Mouse (Mus musculus): Measurements from ENCODE around the gene Enam.
"Not testable (repeated sequence)": the region's sequence is repeated elsewhere in the genome, so short reads cannot be mapped to it uniquely, and the experiment has no call there.

The Enam gene

DNA sequence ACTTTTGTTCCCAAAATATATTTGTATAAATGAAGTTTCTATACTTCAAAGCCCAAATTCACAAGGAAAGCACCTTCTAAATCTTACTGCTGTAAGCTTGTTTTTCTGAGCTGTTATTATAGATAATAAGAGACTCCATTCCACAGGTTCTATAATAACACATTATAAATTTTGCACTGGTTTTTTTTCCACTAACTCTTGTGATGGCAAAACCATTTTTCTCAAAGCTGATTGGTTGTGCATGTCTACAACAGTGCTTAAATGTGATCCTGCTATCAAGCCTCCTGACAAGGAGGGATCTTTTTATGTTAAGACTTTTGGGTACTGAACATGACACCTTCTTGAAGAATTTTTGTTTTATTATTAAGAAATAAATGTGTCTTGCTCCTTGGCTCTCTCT is at the start of gene Enam:
Gene Enam (plus strand): TSS at position 301 of the 400 bp plus-strand sequence.
- DNase-seq (ENCODE audit: low spot score in 2 of 2) = no peak

DNA sequence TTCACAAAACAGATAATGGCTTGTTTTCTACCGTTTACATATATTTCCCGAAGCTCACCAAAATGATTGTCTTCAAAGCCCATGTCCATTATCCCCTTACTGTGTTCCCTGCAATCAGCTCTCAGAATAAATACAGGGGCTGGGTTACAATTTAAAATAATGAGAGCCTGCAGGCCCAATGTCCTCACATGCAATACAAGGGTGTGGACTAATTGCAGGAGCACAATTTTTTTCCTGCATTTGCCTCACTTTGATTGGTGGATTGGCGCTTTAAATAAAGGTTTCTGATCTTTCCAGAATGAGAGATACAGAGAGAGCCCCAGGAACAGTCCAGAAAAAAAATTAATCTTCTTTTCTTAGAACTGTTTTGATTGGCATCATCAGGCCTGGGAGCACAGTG is 32.1 kb upstream of the Enam start, which contains the start of gene Ambn:
Gene Ambn (plus strand): TSS at position 301 of the 400 bp plus-strand sequence.
- DNase-seq (ENCODE audit: low spot score in 2 of 2) = no peak

DNA sequence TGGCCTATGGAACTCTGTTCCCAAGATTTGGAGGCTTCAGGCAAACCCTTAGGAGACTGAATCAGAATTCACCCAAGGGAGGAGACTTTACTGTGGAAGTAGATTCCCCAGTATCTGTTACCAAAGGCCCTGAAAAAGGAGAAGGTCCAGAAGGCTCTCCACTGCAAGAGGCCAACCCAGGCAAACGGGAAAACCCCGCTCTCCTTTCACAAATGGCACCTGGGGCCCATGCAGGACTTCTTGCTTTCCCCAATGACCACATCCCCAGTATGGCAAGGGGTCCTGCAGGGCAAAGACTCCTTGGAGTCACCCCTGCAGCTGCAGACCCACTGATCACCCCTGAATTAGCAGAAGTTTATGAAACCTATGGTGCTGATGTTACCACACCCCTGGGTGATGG is 20.3 kb upstream of the Enam start:
- no peak for DNase-seq (ENCODE audit: low spot score in 2 of 2)

DNA sequence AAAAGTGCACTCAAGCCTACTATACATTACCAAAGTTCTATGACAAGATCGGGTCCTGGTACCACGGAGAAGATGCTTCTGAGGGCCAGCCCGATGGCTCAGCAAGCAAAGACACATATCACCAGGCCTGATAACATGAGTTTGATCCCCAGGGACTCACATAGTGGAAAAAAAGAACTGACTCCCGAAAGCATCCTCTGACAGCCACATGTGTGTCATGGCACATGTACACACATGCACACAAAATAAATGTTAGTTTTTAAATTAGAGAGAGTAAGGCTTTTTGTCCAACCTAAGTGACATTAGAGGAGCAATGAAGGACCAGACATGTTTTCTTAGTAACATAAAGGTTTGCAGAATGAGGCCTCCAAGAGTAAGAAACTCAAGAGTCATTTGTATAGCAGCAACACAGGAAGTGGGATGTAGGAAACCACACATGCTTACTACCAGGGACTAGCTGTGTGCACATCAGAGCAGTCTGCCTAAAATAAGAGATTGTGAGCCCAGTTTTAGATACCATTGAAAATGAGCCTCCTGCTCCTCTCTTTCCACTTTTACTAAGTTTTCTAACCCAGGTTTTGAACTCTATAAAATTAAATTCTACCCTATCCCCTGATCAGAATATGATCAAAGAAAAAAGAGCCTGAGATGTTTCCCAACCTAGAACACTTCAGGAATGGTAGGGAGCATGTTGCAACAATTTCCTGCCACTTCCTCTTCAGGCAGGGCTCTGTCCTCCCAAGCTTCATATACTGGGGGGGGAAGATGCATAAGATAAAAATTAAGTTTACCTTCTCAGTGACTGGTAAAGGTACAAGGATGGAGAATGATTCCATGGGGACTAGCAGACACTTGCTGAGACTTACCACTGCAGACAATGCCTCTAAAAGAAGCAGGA is 18.7 kb upstream of the Enam start:
- no peak for DNase-seq (ENCODE audit: low spot score in 2 of 2)

DNA sequence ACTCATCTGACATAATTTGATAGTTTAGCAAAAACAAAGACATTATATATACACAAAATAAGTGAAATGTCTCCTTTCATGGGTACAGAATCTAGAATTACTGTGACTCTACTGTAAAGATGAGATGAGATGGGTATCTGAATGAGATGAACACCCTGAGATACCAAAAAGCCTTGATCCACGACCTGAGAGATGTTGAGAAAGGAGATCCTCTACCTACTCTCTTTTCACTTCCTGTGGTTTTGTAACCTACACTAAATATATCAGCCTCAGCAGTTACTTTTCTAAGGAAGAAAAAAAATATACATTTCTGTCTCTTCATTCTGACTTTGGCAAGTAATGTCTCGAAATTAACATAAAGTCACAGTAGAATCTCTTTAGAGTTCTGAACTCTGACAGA is 1.2 kb downstream of the Enam start:
- no peak for DNase-seq (ENCODE audit: low spot score in 2 of 2)

DNA sequence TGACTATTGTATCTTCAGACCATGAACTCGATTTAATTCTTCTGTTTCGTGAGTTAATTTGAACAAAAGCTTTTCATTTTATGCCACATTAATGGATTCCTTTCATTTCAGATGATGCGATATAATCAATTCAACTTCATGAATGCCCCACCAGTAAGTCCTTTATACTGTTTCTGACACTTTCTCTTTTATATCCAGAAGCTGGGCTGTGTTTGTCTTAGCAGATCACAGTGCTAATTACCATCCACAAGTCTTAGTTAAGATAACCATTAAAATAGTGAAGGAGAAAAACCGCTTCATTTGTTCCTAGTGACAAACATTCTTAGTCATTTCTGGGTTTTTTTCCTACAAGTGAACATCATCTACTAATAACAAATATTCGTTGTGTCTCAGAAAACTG is 3.3 kb downstream of the Enam start:
- DNase-seq (ENCODE audit: low spot score in 2 of 2) = no peak

DNA sequence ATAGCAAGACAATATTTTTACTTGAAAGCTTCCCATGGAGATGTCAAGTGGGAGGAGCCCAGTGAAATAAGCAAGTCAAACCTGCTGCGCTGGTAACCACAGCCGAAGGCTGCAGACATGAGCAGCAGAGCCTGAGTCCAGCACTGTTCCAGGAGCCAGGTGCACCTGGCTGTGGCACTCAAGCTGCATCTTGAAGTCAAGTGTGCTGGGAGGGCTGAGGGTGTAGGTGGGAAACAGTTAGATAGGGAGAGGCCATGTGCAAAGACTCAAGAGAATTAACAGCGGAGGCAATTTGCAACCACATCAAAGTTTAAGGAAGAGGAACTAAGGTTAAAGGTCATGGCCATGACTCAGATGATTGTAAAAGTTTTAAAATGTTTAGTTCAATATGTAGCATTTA is 12.0 kb downstream of the Enam start:
- DNase-seq (ENCODE audit: low spot score in 2 of 2) = no peak

DNA sequence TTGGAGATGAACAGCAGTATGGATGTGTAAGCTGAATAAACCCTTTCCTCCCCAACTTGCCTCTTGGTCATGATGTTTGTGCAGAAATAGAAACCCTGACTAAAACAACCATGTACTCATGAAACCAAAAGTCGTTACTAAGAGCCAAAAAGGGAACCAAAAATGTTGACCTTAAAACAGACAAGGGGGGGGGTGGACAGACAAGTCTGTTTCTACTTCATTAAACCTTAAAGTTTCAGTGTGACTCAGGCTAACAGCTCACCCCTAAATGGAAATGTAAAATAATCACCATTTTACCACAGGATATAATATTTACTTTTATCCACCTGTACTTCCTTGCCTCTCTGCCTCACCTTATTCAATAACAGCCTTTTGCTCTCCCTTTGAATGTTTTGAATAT is 20.8 kb downstream of the Enam start:
- no peak for DNase-seq (ENCODE audit: low spot score in 2 of 2)

DNA sequence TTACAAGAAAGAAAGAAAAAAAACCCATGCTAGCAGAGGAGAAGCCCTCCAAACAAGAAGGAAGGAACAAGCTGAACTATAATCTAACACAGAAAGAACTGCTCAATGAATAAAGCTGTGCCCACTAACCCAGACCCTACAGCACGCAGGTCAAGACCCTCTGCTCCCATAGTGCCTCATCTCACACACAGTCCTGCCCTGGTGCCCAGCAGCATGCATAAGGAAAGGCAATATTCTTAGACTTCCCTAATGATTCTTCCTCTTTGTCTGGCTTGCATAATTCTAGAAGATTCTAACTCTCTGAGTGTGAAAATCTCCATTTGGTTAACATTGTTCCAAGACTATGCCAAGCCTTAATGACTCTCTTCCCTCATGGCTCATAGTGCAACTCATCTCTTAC is 21.2 kb downstream of the Enam start:
- no peak for DNase-seq (ENCODE audit: low spot score in 2 of 2)

DNA sequence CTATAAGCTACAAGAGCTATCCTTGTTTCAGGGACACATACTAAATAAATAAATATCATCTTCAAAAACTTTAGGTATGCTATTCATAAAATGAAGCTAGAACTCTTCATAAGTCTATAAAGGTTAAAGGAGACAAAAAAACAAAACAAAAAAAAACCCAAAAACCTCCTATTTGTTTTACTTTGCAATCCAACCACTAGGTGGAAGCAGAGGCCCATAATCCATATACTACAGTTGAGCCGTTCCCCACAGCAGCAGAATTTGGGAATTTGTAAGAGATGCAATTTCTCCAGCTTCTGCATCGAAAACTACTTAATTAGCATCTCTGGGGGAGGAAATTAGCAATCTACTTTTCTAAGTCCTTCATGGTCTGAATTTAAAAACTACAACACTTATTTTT is 31.5 kb downstream of the Enam start:
- DNase-seq (ENCODE audit: low spot score in 2 of 2) = no peak

DNA sequence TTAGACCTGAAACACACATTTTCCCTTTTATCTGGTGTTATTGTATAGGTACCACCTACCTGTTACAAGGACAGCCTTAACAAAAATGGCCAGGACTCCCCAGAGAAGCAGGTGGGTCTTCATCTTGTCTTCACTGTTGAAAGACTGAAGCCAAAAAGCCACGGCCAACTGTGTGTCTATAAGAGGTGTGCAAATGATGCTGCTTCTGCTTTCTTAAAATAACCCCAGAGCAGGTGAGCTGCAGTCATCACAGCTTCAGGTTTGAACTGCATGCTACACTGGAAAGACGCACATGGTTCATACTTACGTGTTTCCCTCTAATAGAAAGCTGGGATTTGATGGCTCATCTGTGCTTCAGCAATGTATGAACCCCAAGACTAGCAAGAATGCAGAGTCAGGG is 39.9 kb downstream of the Enam start, which contains the start of gene Jchain:
Gene Jchain (minus strand): TSS at position 235 of the 400 bp plus-strand sequence.
- DNase-seq (ENCODE audit: low spot score in 2 of 2) = no peak

DNA sequence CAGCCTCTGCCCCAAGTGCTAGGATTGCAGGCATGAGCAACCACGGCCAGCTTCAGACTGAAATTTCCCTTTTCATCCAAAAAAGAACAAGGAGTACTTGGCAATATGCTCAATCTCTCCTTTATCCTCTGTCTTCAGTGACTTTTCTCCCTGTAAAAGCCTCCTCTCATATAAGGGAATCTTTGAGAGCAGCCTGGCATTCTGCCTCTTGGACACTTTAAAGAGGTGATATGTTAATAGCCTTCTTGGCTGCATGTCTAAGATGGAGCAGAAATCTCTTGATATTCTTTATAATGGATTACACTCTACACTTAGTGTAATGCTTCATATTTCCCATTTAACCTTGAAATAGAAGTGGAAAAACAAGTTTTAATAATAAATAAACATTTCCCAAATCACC is 43.1 kb downstream of the Enam start:
- DNase-seq (ENCODE audit: low spot score in 2 of 2) = no peak

DNA sequence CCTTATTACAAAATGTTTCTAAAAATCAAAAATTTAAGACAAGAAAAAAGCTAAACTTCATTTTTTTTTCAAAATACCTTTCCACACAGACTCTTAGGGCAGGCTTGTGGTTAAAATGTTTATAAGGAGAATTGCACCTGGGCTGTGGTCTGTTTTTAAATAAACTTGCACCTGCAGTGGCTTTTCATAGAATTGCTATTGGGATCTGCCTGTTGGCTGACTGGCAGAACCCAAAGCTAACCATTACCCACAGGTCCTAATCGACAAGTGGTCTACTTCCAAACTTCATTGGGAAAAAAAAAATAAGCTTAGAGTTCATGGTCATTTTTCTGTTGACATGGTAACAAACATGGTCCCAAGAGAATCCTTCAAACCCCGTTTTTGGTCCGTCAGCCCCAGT is 46.9 kb downstream of the Enam start:
- no peak for DNase-seq (ENCODE audit: low spot score in 2 of 2)

DNA sequence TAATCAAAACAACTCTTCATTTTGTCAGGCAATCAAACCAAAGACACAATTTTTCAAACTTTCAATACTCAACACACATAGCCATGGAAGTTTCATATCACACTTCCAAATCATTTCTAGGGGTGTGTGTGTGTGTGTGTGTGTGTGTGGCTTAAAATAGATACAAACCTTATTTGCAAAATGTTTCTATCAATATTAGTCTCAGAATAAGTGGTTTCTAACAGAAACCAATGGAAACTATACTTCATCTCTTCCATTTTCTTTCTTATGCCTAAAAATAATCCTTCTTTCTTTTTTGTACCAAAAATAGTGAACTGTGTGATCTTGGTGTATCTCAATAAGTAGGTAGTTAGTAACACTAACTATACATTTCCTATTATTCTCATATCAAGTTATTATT is 53.1 kb downstream of the Enam start:
- no peak for DNase-seq (ENCODE audit: low spot score in 2 of 2)

DNA sequence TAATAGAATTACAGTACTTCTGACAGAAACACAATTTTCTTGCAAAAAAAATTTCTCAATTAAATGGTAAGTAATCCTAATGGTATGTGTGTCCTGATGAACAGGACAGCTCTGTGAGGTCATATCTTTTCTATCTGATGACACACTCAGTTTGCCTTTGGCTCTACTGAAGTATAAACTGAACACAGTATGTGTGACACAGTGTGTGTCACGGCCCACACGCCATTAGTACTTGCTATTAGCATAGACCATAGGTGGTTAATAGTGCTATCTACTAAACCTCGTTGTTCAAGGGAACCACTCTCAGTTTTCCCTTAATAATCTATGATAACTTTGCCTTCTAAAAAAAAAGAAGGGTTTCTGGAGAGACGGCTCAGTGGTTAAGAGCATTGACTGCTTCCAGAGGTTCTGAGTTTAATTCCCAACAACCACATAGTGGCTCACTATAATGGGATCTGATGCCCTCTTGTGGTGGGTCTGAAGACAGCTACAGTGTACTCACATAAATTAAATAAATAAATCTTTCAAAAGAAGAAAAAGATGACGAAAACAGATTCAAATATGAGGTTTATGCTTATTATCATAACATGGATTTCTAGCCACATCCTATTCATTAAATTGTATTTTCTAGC is 55.0 kb downstream of the Enam start:
- no peak for DNase-seq (ENCODE audit: low spot score in 2 of 2)

DNA sequence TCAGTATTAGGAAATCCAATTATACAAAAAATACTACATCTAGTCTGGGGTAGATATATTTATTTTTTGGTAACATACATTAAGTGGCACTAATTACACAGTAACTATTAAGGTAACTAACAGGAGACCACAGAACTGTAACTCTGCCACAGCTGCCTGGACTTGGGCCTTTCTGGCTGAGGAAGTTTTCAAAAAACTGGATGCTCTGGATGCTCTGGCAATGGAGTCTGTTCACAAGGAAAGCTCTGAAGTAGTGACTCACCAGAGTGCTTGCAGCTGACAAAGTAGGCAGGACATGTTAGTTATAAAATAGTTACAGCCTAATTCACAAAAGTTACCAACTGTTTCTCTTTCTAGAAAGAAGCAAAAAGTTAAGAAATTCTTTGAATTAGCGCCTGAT is 56.6 kb downstream of the Enam start:
- not testable (repeated sequence) for DNase-seq (ENCODE audit: low spot score in 2 of 2)

DNA sequence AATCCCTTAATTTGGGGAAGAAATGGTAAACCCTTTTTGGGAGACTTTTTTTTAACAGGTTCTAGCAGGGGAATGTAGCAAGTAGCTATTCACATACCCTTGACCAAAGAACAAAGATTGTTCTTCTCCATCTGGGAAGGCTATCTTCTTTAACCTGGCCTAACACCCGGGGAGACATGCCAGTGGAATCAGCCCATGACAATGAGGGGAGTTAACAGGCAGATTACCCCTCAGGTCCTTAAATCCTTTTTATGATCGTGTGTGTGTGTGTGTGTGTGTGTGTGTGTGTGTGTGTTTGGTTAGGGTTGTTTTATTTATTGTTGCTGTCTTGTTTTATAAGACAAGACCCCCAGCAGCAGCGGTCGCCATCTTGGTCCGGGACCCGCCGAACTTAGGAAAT is 57.8 kb downstream of the Enam start:
- no peak for DNase-seq (ENCODE audit: low spot score in 2 of 2)

DNA sequence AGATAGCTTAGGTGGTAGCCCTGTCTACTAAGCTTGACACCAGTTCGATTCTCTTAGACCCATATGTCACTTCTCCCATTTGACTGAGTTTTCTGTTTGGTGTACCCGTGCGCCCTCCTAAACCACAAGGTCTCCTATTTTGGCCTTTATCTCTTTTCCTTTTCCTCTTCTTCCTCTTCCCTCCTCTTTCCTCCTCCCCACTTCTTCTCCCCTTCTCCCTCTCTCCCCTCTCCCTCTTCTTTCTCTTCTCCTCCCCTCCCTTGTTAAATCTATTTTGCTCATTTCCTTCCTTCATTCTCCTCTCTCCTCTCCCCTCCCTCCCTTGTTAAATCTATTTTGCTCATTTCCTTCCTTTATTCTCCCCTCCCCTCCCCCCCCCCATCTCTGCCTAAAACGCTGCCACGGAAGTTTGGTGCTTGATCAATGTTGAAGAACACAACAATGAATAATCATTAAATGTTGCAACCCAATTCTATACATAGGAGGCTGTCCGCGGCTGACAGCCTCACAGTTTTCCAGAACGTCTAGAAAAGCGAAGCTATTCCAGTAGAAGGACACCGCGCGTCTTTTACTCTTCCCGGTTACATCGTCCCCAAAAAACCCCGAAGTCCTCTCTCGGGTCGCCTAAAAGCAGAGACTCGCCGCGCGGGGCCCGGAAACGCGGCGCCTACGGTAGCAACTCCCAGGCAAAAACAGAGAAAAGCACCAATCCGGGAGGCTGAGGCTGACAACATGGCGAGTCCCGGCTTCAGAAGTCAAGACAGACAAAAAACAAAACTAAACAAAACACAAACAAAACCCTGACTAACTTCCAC is 65.7 kb downstream of the Enam start:
- DNase-seq (ENCODE audit: low spot score in 2 of 2) = no peak

DNA sequence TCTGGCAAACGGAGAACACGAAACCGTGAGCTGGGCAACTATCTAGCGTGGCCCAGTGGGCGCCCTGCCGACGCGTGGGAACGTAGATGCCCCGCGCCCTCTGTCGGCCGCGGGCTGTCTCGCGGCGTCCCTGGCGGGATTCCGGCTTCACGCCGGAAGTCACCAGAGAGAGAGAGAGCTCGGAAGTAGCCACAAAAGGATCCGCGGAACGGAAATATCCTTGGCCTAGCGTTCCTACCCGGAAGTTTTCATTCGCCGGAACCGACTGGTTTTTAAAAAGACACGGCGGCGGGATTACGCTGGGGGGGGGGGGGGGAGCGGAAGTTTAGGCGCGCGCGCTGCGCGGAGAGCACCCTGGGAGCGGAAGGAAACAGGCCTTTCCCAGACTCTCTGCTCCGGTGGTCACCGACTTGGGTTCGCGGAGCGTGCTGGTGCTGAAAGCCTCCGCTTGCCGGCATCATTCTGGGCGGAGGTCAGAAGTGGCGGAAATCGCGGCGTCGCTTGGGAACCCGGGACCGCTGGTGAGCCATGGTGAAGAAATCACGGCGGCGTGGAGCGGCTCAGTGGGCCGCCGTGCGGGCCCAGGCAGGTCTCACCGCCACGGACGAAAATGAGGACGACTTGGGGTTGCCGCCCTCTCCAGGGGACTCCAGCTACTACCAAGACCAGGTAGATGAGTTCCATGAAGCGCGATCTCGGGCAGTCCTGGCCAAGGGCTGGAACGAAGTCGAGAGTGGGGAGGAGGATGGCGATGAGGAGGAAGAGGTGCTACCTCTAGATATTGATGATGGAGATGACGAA is 66.5 kb downstream of the Enam start, which contains the start of gene Utp3:
Gene Utp3 (plus strand): TSS at position 377 of the 801 bp plus-strand sequence.
- DNase-seq (ENCODE audit: low spot score in 2 of 2) = peak; percentile 83 to 92
